Mouse (Mus musculus): ENCODE data around the gene Ltc4s. TPM values are rescaled to one million over a fixed set of nuclear protein-coding genes. Genes with fewer than 3 reads are reported as not detected.

Ltc4s gene
- polyA plus RNA-seq, 1 experiment from 2014 or later = 2.8 TPM

DNA sequence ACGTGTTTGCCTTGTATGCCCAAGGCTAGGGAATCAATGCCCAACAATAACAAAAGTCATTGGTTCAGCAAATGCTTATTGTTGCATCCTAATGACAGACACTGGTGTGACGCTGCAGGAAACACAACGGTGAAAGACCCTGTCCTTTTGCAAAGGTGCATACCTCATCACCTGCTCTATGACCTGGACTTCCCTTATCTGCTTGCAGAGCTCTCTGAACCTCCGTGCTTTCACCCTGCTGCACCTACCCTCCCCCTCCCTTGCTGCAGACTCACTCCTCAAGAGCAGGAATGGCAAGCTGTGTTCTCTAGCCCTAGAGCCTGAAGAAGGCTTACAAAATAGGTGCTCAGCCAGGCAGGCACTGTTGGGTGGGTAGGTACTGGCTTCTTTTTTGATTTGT is 43.6 kb downstream of the Ltc4s start:
- Histone ChIP-seq H3K27me3 (ENCODE audit: insufficient read depth, low read length) (no peaks in the 10 kb centered on the region), H3K9me3 (ENCODE audit: low read length) (no peaks in the 10 kb centered on the region), H3K27ac (ENCODE audit: low read length) (no peak overlapping the region), H3K4me1 (ENCODE audit: insufficient read depth, low read length) (no peaks in the 10 kb centered on the region; the same call in 1 of the 2 replicates), H3K9ac (replicated peaks; ENCODE audit: low read length) (no peak overlapping the region), H3K4me2 (replicated peaks; ENCODE audit: low read depth, low read length) (no peak overlapping the region), H3K36me3 (ENCODE audit: insufficient read depth, low read length) (peaks cover 17% of the 10 kb centered on the region), H3K4me3 (ENCODE audit: low read length) (no peak overlapping the region)
- 72% methylated on average over 4 of the region's 4 CpGs for WGBS
- no peak for ATAC-seq (ENCODE audit: low FRiP score, low TSS enrichment)

DNA sequence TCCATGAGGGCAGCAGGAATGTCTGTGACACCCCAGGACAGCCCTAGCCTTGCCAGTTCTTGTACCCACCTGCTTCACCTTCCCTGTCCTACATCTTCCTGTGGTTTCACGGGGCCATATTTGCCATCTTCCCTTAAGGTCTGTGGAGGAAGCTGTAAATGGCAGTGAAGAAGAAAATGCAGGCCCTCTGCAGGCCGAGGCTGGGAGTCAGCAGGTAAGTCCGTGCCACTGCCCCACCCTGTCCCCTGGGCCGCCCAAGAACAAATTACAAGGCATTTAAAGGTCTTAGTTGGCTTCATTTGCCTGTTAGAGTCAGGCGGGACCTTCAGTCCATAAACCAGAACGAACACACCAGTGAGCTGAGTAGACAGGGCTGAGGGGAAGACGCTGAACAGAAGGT is 44.3 kb downstream of the Ltc4s start:
- Histone ChIP-seq H3K27ac (ENCODE audit: low read length) (no peak overlapping the region), H3K4me2 (replicated peaks; ENCODE audit: low read depth, low read length) (no peak overlapping the region), H3K36me3 (ENCODE audit: insufficient read depth, low read length) (peaks cover 12% of the 10 kb centered on the region), H3K9ac (replicated peaks; ENCODE audit: low read length) (no peak overlapping the region), H3K27me3 (ENCODE audit: insufficient read depth, low read length) (no peaks in the 10 kb centered on the region), H3K9me3 (ENCODE audit: low read length) (no peaks in the 10 kb centered on the region), H3K4me3 (ENCODE audit: low read length) (no peak overlapping the region), H3K4me1 (ENCODE audit: insufficient read depth, low read length) (no peaks in the 10 kb centered on the region; the same call in 1 of the 2 replicates)
- WGBS = 75% methylated on average over 7 of the region's 7 CpGs
- ATAC-seq (ENCODE audit: low FRiP score, low TSS enrichment) = no peak

- no peak for ATAC-seq (ENCODE audit: low FRiP score, low TSS enrichment)
- Histone ChIP-seq H3K4me1 (ENCODE audit: insufficient read depth, low read length) (no peaks in the 10 kb centered on the region; the same call in 1 of the 2 replicates), H3K9me3 (ENCODE audit: low read length) (no peaks in the 10 kb centered on the region), H3K4me3 (ENCODE audit: low read length) (no peak overlapping the region), H3K27me3 (ENCODE audit: insufficient read depth, low read length) (no peaks in the 10 kb centered on the region), H3K36me3 (ENCODE audit: insufficient read depth, low read length) (0 out of 2 replicates have a peak, but pooled peaks cover 2% of the 10 kb centered on the region), H3K4me2 (replicated peaks; ENCODE audit: low read depth, low read length) (no peak overlapping the region), H3K9ac (replicated peaks; ENCODE audit: low read length) (no peak overlapping the region), H3K27ac (ENCODE audit: low read length) (no peak overlapping the region)
- WGBS = 74% methylated on average over 3 of the region's 3 CpGs
Observed at GRCm38 (mm10) chr11:50192278-50192677, 46.1 kb downstream of the Ltc4s start.

DNA sequence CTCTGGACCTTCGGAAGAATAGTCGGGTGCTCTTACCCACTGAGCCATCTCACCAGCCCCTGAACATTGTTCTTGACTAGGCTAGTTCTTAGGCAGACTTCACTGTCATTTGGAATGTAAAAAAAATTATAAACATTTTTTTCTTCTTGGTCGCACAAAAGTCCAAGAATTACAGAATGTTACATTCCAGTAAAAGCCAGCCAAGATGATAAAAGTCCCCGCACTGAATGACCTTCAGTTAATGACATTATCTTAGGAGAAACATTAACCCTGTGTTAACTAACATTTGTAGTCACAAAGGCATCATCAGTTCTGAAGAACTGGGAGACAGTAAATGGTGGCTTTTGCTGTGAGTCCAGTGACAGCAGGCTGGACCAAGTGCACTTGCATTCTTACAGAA is 48.1 kb downstream of the Ltc4s start:
- Histone ChIP-seq H3K9ac (replicated peaks; ENCODE audit: low read length) (no peak overlapping the region), H3K27me3 (ENCODE audit: insufficient read depth, low read length) (no peaks in the 10 kb centered on the region), H3K4me1 (ENCODE audit: insufficient read depth, low read length) (no peaks in the 10 kb centered on the region; the same call in 1 of the 2 replicates), H3K27ac (ENCODE audit: low read length) (no peak overlapping the region), H3K4me2 (replicated peaks; ENCODE audit: low read depth, low read length) (no peak overlapping the region), H3K4me3 (ENCODE audit: low read length) (no peak overlapping the region), H3K36me3 (ENCODE audit: insufficient read depth, low read length) (0 out of 2 replicates have a peak, but pooled peaks cover 2% of the 10 kb centered on the region), H3K9me3 (ENCODE audit: low read length) (no peaks in the 10 kb centered on the region)
- ATAC-seq (ENCODE audit: low FRiP score, low TSS enrichment) = no peak
- WGBS = 68% methylated on average over 4 of the region's 4 CpGs

GRCm38 (mm10) chr11:50188682-50189081 is 49.7 kb downstream of the Ltc4s start:
- no peaks in the 10 kb centered on the region for H3K27me3 ChIP-seq (ENCODE audit: insufficient read depth, low read length)
- no peak for ATAC-seq (ENCODE audit: low FRiP score, low TSS enrichment)
- H3K36me3 ChIP-seq (ENCODE audit: insufficient read depth, low read length) = 0 out of 2 replicates have a peak, but pooled peaks cover 2% of the 10 kb centered on the region
- H3K4me2 ChIP-seq (replicated peaks; ENCODE audit: low read depth, low read length) = no peak overlapping the region
- H3K4me1 ChIP-seq (ENCODE audit: insufficient read depth, low read length) = no peaks in the 10 kb centered on the region; the same call in 1 of the 2 replicates
- 81% methylated on average over 7 of the region's 7 CpGs for WGBS
- no peak overlapping the region for H3K9ac ChIP-seq (replicated peaks; ENCODE audit: low read length)
- no peak overlapping the region for H3K27ac ChIP-seq (ENCODE audit: low read length)
- no peaks in the 10 kb centered on the region for H3K9me3 ChIP-seq (ENCODE audit: low read length)
- H3K4me3 ChIP-seq (ENCODE audit: low read length) = no peak overlapping the region

Small RNA genes lying within 50 kb of the gene (microRNA-seq; reads per million reads assigned to microRNA genes)
- gene Mir6919 = not detected

Other genes starting within 250 kb of the Ltc4s start
- 33.8 and 50.6 TPM in 2 replicates for gene Rnf130, start 213.3 kb downstream of the Ltc4s start, polyA plus RNA-seq (2015; fragmentation: Nextera tagmentation; extraction: Ambion mirVana)
- 44.3 and 47.2 TPM in 2 replicates for gene Tbc1d9b, start 107.2 kb downstream of the Ltc4s start, polyA plus RNA-seq (2015; fragmentation: Nextera tagmentation; extraction: Ambion mirVana)
- gene Mrnip, start 64.2 kb downstream of the Ltc4s start, polyA plus RNA-seq (2015; fragmentation: Nextera tagmentation; extraction: Ambion mirVana) = 21.7 and 23.2 TPM in 2 replicates
- gene Sqstm1, start 27.8 kb downstream of the Ltc4s start, polyA plus RNA-seq (2015; fragmentation: Nextera tagmentation; extraction: Ambion mirVana) = 298 and 338 TPM in 2 replicates
- gene Mgat4b, start 27.7 kb downstream of the Ltc4s start, polyA plus RNA-seq (2015; fragmentation: Nextera tagmentation; extraction: Ambion mirVana) = 9.8 and 11.9 TPM in 2 replicates
- gene Maml1, start 53.7 kb upstream of the Ltc4s start, polyA plus RNA-seq (2015; fragmentation: Nextera tagmentation; extraction: Ambion mirVana) = 5.2 and 6.3 TPM in 2 replicates
- gene Canx, start 87.1 kb upstream of the Ltc4s start, polyA plus RNA-seq (2015; fragmentation: Nextera tagmentation; extraction: Ambion mirVana) = 393 and 397 TPM in 2 replicates
- gene Cby3, start 115.8 kb upstream of the Ltc4s start, polyA plus RNA-seq (2015; fragmentation: Nextera tagmentation; extraction: Ambion mirVana) = 0.55 and 0.71 TPM in 2 replicates
- 500 and 509 TPM in 2 replicates for gene Hnrnph1, start 138.4 kb upstream of the Ltc4s start, polyA plus RNA-seq (2015; fragmentation: Nextera tagmentation; extraction: Ambion mirVana)
- 27.4 and 27.5 TPM in 2 replicates for gene Rufy1, start 192.5 kb upstream of the Ltc4s start, polyA plus RNA-seq (2015; fragmentation: Nextera tagmentation; extraction: Ambion mirVana)